Mouse (Mus musculus) small intestine, adult 2 months (tissue): Measurements from ENCODE around the gene Ciao2b. TPM values are rescaled to one million over a fixed set of nuclear protein-coding genes. Genes with fewer than 3 reads are reported as not detected.

ENCODE experiments used
- H3K27ac ChIP-seq: fragments of 200-500 bp; 2 replicates; pipeline ENCODE4 v1.5.1; 2012; ENCODE audit warnings: low read depth, low read length, control low read depth, inconsistent platforms; ENCODE audit not compliant: insufficient read depth
- H3K27me3 ChIP-seq: fragments of 200-500 bp; 2 replicates; pipeline ENCODE4 v1.6.1; 2012; ENCODE audit warnings: mild to moderate bottlenecking, moderate library complexity, low read length, inconsistent platforms; ENCODE audit not compliant: control insufficient read depth, insufficient read depth
- H3K36me3 ChIP-seq: fragments of 200-500 bp; 2 replicates; pipeline ENCODE4 v1.6.1; 2012; ENCODE audit warnings: mild to moderate bottlenecking, low read length, control low read depth, inconsistent platforms; ENCODE audit not compliant: control insufficient read depth, insufficient read depth
- H3K4me1 ChIP-seq: fragments of 200-500 bp; 2 replicates; pipeline ENCODE4 v1.6.1; 2012; ENCODE audit warnings: low read length, inconsistent platforms, mixed read lengths; ENCODE audit not compliant: control insufficient read depth, insufficient read depth, insufficient read length
- H3K4me3 ChIP-seq: fragments of 200-500 bp; 2 replicates; pipeline ENCODE4 v1.5.1; 2012; ENCODE audit warnings: low read depth, mild to moderate bottlenecking, control low read depth, inconsistent platforms, low read length, moderate library complexity
- CTCF ChIP-seq: fragments of 200-500 bp; IDR thresholded peaks from 2 replicates; pipeline ENCODE4 v1.5.1; 2012; ENCODE audit warnings: low read depth, mild to moderate bottlenecking, control low read depth, inconsistent platforms, low read length, moderate library complexity, mixed read lengths; ENCODE audit not compliant: insufficient replicate concordance, insufficient read length; ENCODE audit errors: extremely low read depth
- POLR2A ChIP-seq: fragments of 200-500 bp; IDR thresholded peaks from 2 replicates; pipeline ENCODE4 v1.6.1; 2012; ENCODE audit warnings: low read depth, mild to moderate bottlenecking, control low read depth, inconsistent platforms, low read length, moderate library complexity
- WGBS: fragments of 180-500 bp; shearing (Covaris S2); methylation state at CpG from one replicate; pipeline ENCODE4 v1.1.7; 2018; 5-methylcytosine and 5-hydroxymethylcytosine counted together
- polyA plus RNA-seq: library from polyadenylated mRNA; depleted of rRNA; stranded (reverse); fragments of >200 nt; gene quantifications from 2 replicates; pipeline ENCODE4 v1.2.3, GENCODE M21; 2012

Gene Ciao2b
- polyA plus RNA-seq, 1 experiment, result 56.7 TPM

GRCm38 (mm10) chr8:104602468-104603244 lies 39.1 kb downstream of the Ciao2b start:
- TF ChIP-seq CTCF, result peak; percentile 92
- TF ChIP-seq POLR2A, result no peak
- H3K36me3 ChIP-seq, result peaks cover under 1% of the 10 kb centered on the region; the same call in 1 of the 2 replicates
- peaks cover 12% of the 10 kb centered on the region for H3K4me1 ChIP-seq
- WGBS, result 29% methylated on average over 21 of the region's 21 CpGs
- H3K27me3 ChIP-seq, result no peaks in the 10 kb centered on the region
- 0 out of 2 replicates have a peak overlapping the region, but pooled peaks have one; percentile 10 for H3K4me3 ChIP-seq
- no peak overlapping the region for H3K27ac ChIP-seq

GRCm38 (mm10) chr8:104601941-104602371 lies 39.8 kb downstream of the Ciao2b start:
- no peak overlapping the region for H3K4me3 ChIP-seq
- H3K27me3 ChIP-seq, result no peaks in the 10 kb centered on the region
- H3K36me3 ChIP-seq, result peaks cover 6% of the 10 kb centered on the region; the same call in 1 of the 2 replicates
- H3K27ac ChIP-seq, result no peak overlapping the region
- H3K4me1 ChIP-seq, result peaks cover 12% of the 10 kb centered on the region
- TF ChIP-seq POLR2A (no peak), CTCF (no peak)
- WGBS, result 0% methylated on average over 12 of the region's 12 CpGs

GRCm38 (mm10) chr8:104601386-104601785 lies 40.4 kb downstream of the Ciao2b start:
- H3K27me3 ChIP-seq, result no peaks in the 10 kb centered on the region
- 57% methylated on average over 7 of the region's 7 CpGs for WGBS
- no peak for TF ChIP-seq POLR2A
- H3K36me3 ChIP-seq, result peaks cover 10% of the 10 kb centered on the region
- H3K4me1 ChIP-seq, result peaks cover 12% of the 10 kb centered on the region
- no peak overlapping the region for H3K27ac ChIP-seq
- H3K4me3 ChIP-seq, result no peak overlapping the region

- peaks cover 34% of the 10 kb centered on the region for H3K36me3 ChIP-seq
- H3K27ac ChIP-seq, result no peak overlapping the region
- peaks cover 16% of the 10 kb centered on the region for H3K4me1 ChIP-seq
- TF ChIP-seq CTCF (no peak), POLR2A (no peak)
- H3K27me3 ChIP-seq, result no peaks in the 10 kb centered on the region
- WGBS, result 16% methylated on average over 6 of the region's 6 CpGs
- no peak overlapping the region for H3K4me3 ChIP-seq
Observed at GRCm38 (mm10) chr8:104598496-104598895, 43.3 kb downstream of the Ciao2b start.

- no peak overlapping the region for H3K27ac ChIP-seq
- H3K4me1 ChIP-seq, result peaks cover 15% of the 10 kb centered on the region
- TF ChIP-seq POLR2A, result no peak
- TF ChIP-seq CTCF, result no peak
- H3K27me3 ChIP-seq, result no peaks in the 10 kb centered on the region
- no peak overlapping the region for H3K4me3 ChIP-seq
- WGBS, result 54% methylated on average over 6 of the region's 6 CpGs
- H3K36me3 ChIP-seq, result peaks cover 36% of the 10 kb centered on the region
Observed at GRCm38 (mm10) chr8:104597656-104598055, 44.1 kb downstream of the Ciao2b start.

GRCm38 (mm10) chr8:104595773-104596536 lies 45.8 kb downstream of the Ciao2b start:
- Histone ChIP-seq H3K36me3 (peaks cover 36% of the 10 kb centered on the region), H3K27me3 (no peaks in the 10 kb centered on the region), H3K4me3 (no peak overlapping the region), H3K27ac (no peak overlapping the region), H3K4me1 (peaks cover 12% of the 10 kb centered on the region)
- WGBS, result 50% methylated on average over 21 of the region's 21 CpGs
- no peak for TF ChIP-seq CTCF
- no peak for TF ChIP-seq POLR2A
